Mouse (Mus musculus): ENCODE measurements around the gene Zmynd15.
"Not testable (repeated sequence)": the region's sequence is repeated elsewhere in the genome, so short reads cannot be mapped to it uniquely, and the experiment has no call there.

Gene Zmynd15

GRCm38 (mm10) chr11:70446756-70447155, 12.5 kb upstream of the Zmynd15 start:
- peak in 1 of 2 experiments; percentile 21 for DNase-seq (ENCODE audit: inconsistent age in 2 of 2, low spot score in 1 of 2)

DNA sequence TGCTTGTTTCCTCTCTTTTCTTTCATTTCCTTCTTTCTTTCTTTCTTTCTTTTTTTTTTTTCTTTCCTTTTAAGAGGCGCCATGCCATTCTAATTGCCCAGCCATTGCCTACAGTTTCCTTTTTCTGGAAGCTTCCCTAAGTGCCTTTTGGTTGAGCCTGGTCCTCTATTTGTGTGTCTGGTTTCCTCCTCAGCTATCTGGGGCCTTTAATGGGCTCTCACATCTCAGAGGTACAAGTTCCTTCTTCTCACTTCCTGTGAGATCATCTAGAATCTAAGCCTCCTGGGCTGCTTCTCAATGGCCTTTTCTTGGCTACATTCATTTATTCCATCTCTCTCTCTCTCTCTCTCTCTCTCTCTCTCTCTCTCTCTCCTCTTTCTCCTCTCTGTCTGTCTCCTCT, 11.9 kb upstream of the Zmynd15 start:
- DNase-seq (ENCODE audit: inconsistent age in 2 of 2, low spot score in 1 of 2) = no peak

DNA sequence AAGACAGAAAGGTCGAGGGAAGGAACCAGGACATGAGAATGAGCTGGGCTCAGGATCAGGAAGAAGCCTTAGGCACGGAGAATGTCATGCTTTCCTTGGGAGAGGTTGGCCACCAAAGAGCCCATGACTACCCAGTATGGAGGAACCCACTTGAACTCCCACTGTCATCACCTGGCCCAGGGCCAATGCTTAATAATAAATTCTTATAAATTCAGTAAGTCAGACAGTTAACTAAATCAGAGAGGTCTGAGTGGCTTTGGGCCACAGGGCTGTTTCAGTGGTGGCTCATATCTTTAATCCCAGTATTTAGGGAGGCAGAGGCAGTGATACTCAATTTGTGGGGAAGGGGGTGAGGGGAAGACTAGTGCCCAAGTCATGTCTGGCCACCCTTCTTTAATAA, 8.3 kb upstream of the Zmynd15 start:
- peak in 1 of 2 experiments; percentile 39 for DNase-seq (ENCODE audit: inconsistent age in 2 of 2, low spot score in 1 of 2)

DNA sequence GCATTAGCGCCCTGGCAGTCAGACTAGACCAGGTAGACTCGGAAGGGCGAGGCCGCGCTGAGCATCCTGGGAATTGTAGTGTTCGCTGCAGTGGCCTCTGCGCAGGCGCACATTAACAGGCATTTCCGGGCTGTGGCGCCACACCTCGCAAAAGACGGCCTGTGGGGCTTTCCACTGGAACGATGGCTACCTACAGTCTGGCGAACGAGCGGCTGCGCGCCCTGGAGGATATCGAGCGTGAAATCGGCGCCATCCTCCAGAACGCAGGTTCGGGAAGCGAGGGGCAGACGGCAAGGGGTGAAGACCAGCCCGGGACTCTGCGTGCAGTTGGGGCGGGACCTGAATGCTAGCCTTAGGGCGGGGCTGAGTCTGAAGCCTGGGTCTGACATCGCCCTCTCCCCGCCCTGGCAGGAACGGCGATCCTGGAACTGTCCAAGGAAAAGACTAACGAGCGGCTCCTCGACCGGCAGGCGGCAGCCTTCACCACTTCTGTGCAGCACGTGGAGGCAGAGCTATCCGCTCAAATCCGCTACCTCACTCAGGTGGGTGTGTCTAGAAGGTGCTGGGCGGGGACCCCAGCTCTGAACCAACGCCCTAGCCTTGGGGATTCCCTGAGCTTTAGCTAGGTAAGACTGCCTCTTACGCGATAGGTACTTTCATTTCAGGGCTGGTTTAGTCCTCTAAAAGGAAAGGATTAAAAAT, 7.3 kb upstream of the Zmynd15 start, which contains the start of gene Med11:
Med11 (plus strand) TSS at position 123 of the 702 bp plus-strand sequence.
- DNase-seq (ENCODE audit: inconsistent age in 2 of 2, low spot score in 1 of 2) = peak; percentile 97 to 99

- DNase-seq (ENCODE audit: inconsistent age in 2 of 2, low spot score in 1 of 2) = peak; percentile 32 to 54
Observed at GRCm38 (mm10) chr11:70453261-70454044, 5.8 kb upstream of the Zmynd15 start.

DNA sequence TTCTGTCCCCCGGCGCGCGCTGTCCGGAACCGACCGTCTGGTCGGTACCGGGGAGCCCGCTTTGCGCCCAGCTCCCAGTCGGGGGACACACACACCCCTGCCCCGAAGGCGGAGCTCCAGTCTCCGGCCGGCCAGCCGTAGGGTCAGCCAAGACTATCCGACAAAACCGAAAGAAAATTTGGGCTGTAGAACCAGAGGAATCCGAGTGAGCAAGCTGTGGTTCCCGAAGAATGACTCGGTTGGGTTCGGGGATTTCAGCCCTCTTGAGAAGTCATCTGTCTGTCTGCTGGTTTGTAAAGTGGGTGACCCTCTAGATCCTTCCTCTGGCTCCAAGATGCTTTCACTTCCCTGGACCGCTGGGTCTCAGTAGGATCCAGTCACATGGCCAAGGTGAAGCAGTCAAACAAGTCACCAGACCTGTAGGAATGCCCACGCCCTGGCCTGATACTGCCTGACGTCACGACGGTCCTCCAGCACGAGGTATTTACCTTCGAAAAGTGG, 418 bp downstream of the Zmynd15 start, which contains the start of gene Cxcl16:
Cxcl16 (minus strand) TSS at position 384 of the 501 bp plus-strand sequence.
- peak; percentile 61 to 85 for DNase-seq (ENCODE audit: inconsistent age in 2 of 2, low spot score in 1 of 2)

DNA sequence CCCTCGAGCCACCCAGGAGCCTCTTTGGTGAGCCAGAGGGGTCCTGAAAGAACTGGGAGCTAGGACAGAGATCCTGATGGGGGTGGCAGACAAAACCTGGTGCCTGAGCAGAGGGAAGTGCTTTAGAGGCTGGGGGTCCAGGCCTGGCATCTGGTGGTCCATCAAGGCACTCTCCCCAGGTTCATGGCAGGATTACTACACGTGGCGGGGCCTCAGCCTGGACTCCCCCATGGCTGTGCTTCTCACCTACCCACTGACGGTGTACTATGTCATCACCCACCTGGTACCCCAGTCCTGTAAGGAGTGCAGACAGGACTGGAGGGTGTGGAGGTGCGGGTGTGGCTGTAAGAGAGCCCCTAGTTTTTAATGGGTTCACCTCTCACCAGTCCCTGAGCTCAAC, 4.7 kb downstream of the Zmynd15 start:
- DNase-seq (ENCODE audit: inconsistent age in 2 of 2, low spot score in 1 of 2) = no peak

DNA sequence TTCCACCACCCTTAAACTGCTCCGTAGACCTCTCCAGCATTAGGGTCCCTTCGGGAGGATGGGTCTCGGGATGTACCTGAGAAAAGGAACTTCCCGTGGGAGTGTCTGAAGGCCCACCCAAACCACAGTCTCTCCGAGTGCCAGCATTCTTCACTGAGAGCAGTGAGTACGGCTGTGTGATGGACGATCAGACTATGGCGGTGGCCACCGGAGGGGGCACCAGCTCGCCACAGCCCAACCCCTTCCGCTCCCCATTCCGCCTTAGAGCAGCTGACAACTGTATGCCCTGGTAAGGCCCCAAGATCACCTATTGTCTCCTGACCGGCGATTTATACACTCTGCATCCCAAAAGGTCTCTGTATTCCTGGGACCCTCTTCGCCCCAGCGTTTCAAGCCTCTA, 6.0 kb downstream of the Zmynd15 start:
- no peak for DNase-seq (ENCODE audit: inconsistent age in 2 of 2, low spot score in 1 of 2)

DNA sequence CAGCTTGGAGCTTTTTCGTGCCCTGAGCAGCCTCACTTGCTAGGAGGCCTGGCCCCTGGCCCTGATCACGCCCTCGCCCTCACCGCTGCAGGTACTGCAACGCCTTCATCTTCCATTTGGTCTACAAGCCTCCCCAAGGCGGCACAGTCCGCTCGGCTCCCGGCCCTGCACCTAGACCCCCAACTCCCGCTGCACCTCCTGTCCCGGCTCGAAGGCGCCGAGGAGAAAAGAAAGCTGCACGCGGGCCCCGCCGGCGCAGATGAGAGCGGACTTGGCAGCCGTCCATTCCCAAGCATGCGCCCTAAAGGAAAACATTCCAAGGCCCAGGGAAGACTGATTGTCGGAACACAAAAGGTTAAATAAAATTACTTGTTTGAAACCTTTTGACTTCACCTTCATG, 6.6 kb downstream of the Zmynd15 start:
- DNase-seq (ENCODE audit: inconsistent age in 2 of 2, low spot score in 1 of 2) = peak in 1 of 2 experiments; percentile 68

GRCm38 (mm10) chr11:70467902-70468619, 8.8 kb downstream of the Zmynd15 start:
- DNase-seq (ENCODE audit: inconsistent age in 2 of 2, low spot score in 1 of 2) = no peak

DNA sequence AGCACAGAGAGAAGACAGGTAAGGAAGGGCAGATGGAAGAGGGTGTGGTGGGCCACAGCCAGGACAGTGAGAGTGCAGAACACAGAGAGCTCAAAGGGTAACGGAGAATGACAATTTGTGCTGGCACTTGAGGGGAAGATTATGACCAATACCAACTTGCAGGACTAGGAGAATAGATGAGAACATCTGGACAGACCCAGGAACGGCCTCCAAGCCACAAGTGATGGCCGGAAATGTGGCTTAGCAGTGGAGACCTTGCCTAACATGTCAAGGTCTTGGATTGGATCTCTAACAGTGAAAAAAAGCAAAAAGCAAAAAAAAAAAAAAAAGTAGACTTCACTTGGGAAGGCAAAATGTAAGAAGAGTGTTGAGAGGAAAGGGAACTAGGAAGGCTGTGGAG, 10.5 kb downstream of the Zmynd15 start:
- peak in 1 of 2 experiments; percentile 54 for DNase-seq (ENCODE audit: inconsistent age in 2 of 2, low spot score in 1 of 2)

DNA sequence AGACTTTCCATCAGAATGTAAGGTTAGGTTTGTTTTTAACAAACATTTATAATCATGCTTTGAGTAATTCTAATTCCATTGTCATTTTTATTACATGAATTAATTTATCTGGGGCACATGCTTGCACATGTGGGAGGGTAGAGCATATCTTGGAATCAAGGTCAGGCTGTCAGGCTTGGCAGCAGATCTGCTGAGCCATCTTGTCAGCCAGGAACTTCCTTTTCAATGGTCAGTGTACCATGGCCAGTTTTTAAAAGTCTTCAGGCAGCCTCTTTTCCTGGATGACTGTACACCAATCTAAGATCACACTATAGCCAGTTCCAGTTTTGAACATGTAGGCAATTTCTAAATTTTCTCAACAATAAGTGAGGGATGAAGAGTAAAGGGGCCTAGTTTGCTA, 13.5 kb downstream of the Zmynd15 start:
- DNase-seq (ENCODE audit: inconsistent age in 2 of 2, low spot score in 1 of 2) = peak; percentile 42 to 75

GRCm38 (mm10) chr11:70473291-70473690, 14.1 kb downstream of the Zmynd15 start:
- not testable (repeated sequence) for DNase-seq (ENCODE audit: inconsistent age in 2 of 2, low spot score in 1 of 2)

DNA sequence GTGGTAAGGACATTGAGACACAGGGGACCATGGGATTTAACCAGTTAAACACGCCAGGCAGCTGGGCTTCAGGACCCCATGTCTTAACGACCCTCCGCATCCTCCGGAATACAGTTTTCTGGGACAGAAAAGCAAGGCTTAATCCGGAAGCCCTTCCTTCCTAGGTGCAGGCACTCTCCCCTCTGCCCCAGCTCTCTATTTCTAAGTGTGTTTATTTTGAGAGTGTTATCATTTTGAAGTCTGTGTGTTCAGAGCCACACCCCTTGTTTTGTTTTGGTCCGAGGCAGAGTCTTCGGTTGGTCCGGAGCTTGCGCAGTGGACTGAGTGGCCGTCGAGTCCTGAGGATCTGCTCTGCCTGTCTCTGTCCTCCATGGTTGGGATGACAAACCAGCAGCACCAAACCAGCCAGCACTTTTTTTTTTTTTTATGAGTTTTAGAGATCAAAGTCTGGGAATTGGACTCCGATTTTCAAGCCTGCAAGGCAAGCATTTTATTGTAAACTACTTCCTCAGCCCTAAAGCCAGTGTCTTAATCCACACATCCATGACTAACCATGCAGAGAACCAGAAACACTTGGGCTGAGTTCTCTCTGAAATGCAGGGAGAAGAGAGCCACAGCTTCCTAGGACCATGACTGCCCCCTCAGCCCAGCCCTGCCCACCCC, 15.8 kb downstream of the Zmynd15 start:
- DNase-seq (ENCODE audit: inconsistent age in 2 of 2, low spot score in 1 of 2) = no peak

DNA sequence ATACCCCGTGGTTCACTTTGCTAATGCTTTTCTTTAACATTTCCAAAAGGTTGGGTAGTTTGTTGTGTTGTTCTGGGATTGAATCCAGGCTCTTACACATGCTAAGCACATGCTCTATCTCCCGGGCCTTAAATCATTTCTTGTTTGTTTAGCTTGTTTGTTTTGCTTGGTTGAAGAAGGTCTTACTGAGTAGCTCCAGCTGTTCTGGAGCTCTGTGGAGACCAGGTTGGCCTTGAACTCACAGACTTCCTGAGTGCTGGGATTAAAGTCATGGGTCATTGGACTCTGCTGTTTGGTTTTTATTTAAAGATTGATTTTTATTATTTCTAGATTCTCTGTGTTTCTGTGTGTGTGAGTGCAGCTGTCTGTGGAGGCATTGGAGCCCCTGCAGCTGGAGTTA, 26.3 kb downstream of the Zmynd15 start:
- no peak for DNase-seq (ENCODE audit: inconsistent age in 2 of 2, low spot score in 1 of 2)

GRCm38 (mm10) chr11:70487816-70488215, 28.6 kb downstream of the Zmynd15 start:
- DNase-seq (ENCODE audit: inconsistent age in 2 of 2, low spot score in 1 of 2) = no peak

GRCm38 (mm10) chr11:70489138-70489537, 29.9 kb downstream of the Zmynd15 start:
- no peak for DNase-seq (ENCODE audit: inconsistent age in 2 of 2, low spot score in 1 of 2)

DNA sequence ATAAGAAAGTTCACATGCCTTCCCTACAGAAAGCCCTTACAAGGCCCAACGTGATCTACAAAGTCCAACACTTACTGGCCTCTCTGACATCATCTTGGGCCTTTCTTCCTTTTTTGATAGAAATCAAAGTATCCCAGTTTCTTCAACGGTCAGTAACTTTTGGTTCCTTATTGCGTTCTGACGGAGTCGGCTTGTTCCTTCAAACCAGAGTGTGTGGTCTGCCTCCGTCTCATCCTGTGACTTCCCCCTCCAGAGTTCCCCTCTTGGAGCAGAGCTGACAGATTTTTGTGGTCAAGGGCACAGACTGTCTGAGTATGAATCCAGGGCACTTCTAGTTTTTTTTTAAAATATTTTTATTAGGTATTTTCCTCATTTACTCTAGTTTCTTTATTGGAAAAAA, 30.5 kb downstream of the Zmynd15 start:
- peak in 1 of 2 experiments; percentile 26 for DNase-seq (ENCODE audit: inconsistent age in 2 of 2, low spot score in 1 of 2)

DNA sequence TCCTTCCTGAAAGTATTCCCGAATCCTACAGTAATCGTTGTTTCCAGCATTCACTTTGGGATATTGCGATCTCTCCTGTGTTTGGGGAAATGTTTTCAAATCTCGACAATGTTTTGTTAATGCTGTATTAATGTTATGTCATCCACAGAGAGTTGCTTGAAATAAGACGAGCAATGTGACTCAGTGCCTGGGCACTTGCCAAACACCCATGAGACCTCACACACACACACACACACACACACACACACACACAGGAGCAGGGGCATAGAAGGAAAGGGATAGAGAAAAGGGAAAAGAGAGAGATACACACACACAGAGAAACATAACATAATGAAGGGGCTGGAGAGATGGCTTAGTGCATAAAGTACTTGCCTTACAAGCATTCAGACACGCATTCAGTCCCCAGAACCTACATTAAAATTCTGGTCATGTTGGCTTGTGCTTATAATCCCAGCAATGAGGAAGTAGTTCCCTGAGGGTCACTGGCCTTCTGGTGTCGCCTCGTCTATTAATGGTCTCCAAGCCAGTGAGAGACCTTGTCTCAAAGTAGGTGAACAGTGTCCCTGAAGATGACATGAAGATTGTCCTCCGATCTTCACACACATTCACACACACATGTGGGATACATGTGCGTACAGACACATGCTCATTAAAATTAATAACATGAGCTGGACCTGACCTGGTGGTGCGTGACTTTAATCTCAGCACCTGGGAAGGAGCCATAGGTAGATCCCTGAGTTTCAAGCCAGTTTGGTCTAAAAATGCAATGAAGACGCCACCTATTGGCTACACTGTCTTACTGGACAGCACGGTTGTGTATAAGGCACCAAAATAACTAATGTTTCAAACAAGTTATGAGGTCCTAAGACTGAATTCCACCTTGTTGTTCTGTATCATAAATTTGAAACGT, 40.6 kb downstream of the Zmynd15 start:
- DNase-seq (ENCODE audit: inconsistent age in 2 of 2, low spot score in 1 of 2) = peak; percentile 44 to 79

DNA sequence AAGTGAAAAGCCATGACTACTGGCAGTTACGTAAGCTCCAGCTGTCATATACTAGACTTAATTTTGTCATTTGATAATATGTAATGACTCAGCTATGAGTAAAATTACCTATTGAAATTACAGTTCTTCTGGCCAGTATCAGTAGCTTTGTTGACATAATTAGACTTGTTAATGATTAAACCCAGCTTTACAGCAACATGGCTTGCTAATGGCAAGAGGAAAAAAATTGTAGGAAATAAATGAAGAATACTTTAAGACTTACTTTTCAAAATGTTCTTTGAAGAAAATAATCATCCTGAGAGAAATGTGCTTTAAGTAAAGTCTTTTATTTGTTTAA, 41.2 kb downstream of the Zmynd15 start:
- DNase-seq (ENCODE audit: inconsistent age in 2 of 2, low spot score in 1 of 2) = no peak

Data from adrenal gland, adult (tissue).